Mouse (Mus musculus): ENCODE results near the gene Ccs.
"Not testable (repeated sequence)": the region's sequence is repeated elsewhere in the genome, so short reads cannot be mapped to it uniquely, and the experiment has no call there.

Gene Ccs

GRCm38 (mm10) chr19:4839149-4839548, at the start of gene Ccs, which contains the start of gene Ccdc87:
TSS of gene Ccs (minus strand) at chr19:4839332.
TSS of gene Ccdc87 (plus strand) at chr19:4839366.
- DNase-seq (ENCODE audit: low read depth, low spot score) = peak; percentile 94

GRCm38 (mm10) chr19:4883961-4884360, 44.8 kb upstream of the Ccs start:
- no peak for DNase-seq (ENCODE audit: low read depth, low spot score)

GRCm38 (mm10) chr19:4879324-4879703, 40.2 kb upstream of the Ccs start:
- DNase-seq (ENCODE audit: low read depth, low spot score) = no peak

- DNase-seq (ENCODE audit: low read depth, low spot score) = peak; percentile 96
Measured at GRCm38 (mm10) chr19:4878405-4879323, 39.5 kb upstream of the Ccs start, which contains the start of gene Zdhhc24. TSS of gene Zdhhc24 (plus strand) at chr19:4878668.

- DNase-seq (ENCODE audit: low read depth, low spot score) = no peak
Measured at GRCm38 (mm10) chr19:4877785-4878184, 38.7 kb upstream of the Ccs start, which contains the start of gene Actn3. TSS of gene Actn3 (minus strand) at chr19:4877909.

DNA sequence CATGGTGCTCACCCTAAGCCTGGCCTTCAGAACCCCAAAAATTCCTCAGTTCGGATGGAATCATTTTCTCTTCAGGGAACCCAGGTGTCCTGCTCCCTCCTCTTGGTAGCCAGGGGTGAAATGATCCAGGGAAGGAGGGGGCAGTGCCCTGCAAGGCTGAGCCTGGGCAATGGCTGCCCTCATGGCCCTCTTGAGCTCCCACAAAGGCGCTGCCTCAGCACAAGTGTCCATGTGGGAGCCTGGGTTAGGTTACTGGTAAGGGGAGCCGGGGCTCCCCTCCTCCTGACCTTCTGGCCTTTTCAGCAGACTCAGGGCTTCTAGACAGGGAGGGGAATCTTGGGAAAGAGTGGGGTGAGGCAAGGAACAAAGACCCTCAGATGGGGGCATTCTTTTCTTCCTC, 37.6 kb upstream of the Ccs start:
- no peak for DNase-seq (ENCODE audit: low read depth, low spot score)

- DNase-seq (ENCODE audit: low read depth, low spot score) = no peak
Measured at GRCm38 (mm10) chr19:4876241-4876640, 37.1 kb upstream of the Ccs start.

- not testable (repeated sequence) for DNase-seq (ENCODE audit: low read depth, low spot score)
Measured at GRCm38 (mm10) chr19:4874613-4875012, 35.5 kb upstream of the Ccs start.

GRCm38 (mm10) chr19:4865147-4865546, 26.0 kb upstream of the Ccs start:
- DNase-seq (ENCODE audit: low read depth, low spot score) = no peak

- no peak for DNase-seq (ENCODE audit: low read depth, low spot score)
Measured at GRCm38 (mm10) chr19:4863048-4863447, 23.9 kb upstream of the Ccs start.

DNA sequence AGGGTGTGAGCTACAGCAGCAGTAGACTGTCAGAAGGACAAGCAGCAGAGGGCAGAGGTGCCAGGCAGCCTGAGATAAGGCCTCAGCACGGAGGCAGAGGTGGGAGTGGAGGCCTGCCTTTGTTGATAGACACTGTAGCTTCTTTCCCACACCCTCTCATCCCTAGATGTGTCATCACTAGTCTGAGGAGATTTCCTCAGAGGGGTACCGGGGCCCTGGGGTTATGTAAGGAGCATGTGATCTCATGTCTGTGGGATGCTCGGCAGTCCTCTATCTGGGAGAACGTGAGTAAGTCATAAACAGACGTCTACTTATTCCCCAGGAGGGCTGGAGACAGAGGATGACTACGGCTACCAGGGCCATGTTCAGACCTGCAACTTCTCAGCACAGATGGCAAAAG, 19.9 kb upstream of the Ccs start:
- no peak for DNase-seq (ENCODE audit: low read depth, low spot score)

- DNase-seq (ENCODE audit: low read depth, low spot score) = no peak
Measured at GRCm38 (mm10) chr19:4855951-4856350, 16.8 kb upstream of the Ccs start.

DNA sequence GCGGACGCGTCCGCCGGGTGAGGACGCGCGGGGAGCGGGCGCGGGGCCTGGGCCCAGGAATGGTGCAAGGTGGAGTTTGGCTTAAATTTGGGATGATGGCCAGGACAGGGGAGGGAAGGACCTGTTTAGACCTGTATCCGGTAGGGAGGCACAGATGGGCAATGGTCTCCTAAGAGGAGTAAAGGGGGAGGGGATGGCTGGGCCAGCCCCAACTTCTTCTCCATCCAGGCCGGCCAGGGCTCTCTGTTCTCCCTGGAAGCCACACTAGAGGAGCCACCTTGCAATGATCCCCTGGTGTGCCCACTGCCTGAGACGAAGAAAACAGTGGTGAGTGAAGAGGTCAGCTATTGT, 16.3 kb upstream of the Ccs start:
- no peak for DNase-seq (ENCODE audit: low read depth, low spot score)

GRCm38 (mm10) chr19:4854552-4855469, 15.7 kb upstream of the Ccs start, which contains the start of gene Ctsf:
TSS of gene Ctsf (plus strand) at chr19:4855130.
- DNase-seq (ENCODE audit: low read depth, low spot score) = peak; percentile 72

DNA sequence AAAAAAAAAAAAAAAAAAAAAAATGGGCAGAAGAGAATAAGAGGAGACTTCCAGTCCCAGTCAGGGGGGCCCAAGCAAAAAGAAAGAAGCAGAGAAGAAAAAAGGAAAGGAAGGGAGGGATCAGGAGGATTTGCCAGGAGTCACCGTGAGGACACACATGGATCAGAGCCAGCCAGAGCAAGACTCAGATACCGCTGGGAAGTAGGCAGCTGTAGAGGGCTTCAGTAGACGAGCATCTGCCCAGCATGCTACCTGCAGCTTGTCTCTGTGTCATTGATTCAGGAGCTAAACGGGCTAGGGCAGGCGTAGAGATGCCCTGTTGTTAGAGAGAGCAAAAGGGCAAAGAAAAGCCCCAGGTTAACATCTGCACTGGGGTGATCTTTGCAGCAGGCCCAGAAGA, 11.1 kb upstream of the Ccs start:
- no peak for DNase-seq (ENCODE audit: low read depth, low spot score)

DNA sequence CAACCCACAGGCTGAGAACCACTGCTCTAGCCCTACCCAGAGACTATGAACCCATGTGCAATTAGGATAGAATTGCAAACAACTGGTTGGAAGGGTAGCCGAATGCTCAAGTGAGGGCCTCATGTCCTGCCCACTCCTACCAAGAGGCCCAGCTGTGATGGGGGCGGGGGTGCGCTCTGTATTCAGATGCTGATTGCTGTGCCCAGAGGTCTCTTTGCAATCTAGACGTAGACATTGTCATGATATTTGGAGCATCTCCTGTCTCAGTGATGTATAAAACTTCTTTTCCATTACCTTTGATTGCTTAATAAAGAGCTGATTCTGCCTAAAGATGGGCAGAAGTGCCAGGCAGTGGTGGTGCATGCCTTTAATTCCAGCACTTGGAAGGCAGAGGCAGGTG, 10.7 kb upstream of the Ccs start:
- no peak for DNase-seq (ENCODE audit: low read depth, low spot score)

GRCm38 (mm10) chr19:4847490-4847889, 8.4 kb upstream of the Ccs start:
- no peak for DNase-seq (ENCODE audit: low read depth, low spot score)

DNA sequence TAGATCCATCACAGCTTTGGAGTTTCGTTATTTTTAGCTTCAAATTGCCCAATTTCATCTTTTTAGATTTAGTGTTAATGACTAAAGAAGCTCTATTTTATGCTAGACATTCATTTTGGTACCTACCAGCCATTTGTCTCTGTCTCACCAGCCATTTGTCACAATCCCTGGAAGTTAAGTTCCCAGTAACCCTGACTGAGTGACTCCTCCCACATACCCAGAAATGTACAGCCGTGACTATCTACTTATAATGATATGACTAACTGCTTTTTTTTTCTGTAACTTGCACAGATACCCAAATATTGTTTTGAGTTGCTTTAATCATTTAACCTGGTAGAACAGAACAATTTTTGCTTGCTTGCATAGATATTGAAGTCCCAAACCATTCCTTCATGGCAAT, 6.7 kb upstream of the Ccs start:
- no peak for DNase-seq (ENCODE audit: low read depth, low spot score)

DNA sequence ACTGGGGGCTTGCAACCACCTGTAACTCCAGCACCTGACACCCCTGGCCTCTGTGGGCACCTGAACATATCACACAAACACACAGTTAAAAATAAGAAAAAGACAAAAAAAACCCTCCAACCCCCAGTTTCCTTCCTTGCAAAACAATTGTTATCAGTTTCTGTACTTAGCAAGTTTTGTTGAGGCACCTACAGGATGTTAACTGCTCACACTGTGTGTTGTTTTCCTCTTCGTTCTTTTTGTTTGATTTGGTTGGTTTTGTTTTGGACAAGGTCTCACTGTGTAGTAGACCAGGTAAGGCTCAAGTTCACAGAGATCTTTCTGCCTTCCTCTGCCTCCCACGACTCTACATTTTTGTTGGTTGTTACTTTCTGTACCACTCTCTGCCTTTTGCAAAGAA, 3.5 kb upstream of the Ccs start:
- no peak for DNase-seq (ENCODE audit: low read depth, low spot score)

GRCm38 (mm10) chr19:4840848-4841247, 1.7 kb upstream of the Ccs start:
- DNase-seq (ENCODE audit: low read depth, low spot score) = no peak

- no peak for DNase-seq (ENCODE audit: low read depth, low spot score)
Measured at GRCm38 (mm10) chr19:4838526-4839140, 499 bp downstream of the Ccs start.

DNA sequence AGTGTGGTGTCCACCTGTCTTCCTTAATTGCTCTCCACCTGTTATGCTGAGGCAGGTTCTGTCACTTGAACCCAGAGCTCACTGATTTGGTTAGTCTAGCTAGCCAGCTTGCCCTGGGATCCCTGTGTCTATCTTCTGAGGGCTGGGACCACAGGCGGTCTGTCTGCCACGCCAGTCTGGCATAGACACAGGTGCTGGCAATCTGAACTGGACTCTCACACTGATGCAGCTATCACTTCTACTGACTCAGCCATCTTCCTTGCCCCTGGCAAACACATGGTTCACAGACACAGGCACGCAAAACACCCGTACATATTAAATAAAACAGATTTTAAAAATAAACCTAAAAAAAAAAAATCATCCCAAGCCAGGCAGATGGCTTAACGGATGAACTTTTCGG, 2.1 kb downstream of the Ccs start:
- no peak for DNase-seq (ENCODE audit: low read depth, low spot score)
